Mouse (Mus musculus): ENCODE measurements around the gene Sun1. TPM values are rescaled to one million over a fixed set of nuclear protein-coding genes. Genes with fewer than 3 reads are reported as not detected.

Gene Sun1
- polyA plus RNA-seq, 1 experiment: 65.5 TPM

DNA sequence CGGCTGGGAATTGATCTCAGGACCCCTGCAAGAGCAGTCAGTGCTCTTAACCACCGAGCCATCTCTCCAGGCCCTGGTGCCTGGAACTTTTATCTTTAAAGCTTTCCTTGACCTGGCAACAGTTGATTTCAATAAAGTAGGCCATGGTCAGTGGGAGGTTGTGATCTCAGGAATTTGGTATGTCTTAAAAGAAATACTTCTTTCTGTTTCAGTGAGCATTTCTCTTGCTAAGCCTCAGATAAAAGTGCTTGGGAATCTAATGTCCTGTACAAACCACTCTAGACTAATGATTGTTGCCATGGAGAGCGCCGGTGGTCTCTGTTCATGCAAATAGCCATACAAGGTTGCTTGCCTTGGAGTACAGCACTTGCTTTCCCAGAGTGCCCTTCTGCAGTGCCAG, 57.4 kb downstream of the Sun1 start:
- TF ChIP-seq SRF (IDR thresholded peaks at IDR 0.05; ENCODE audit: control insufficient read depth, insufficient read length, low read depth) (no peak), MYOG (IDR thresholded peaks at IDR 0.05; ENCODE audit: control insufficient read depth in 1 of 3, insufficient read depth in 1 of 3, insufficient read length in 2 of 3, low read depth in 2 of 3) (no peak), E2F4 (IDR thresholded peaks at IDR 0.05; ENCODE audit: insufficient read depth) (no peak), MYOD1 (IDR thresholded peaks at IDR 0.05; ENCODE audit: control insufficient read depth in 1 of 3, insufficient read length in 2 of 3, low read depth in 2 of 3) (no peak), POLR2AphosphoS2 (IDR thresholded peaks at IDR 0.05; ENCODE audit: insufficient read length, low read depth) (no peak), TCF3 (IDR thresholded peaks at IDR 0.05; ENCODE audit: insufficient read length, low read depth) (no peak), USF1 (IDR thresholded peaks at IDR 0.05; ENCODE audit: low read depth) (no peak), REST (IDR thresholded peaks at IDR 0.05; ENCODE audit: insufficient read depth, insufficient read length) (no peak), TCF12 (IDR thresholded peaks at IDR 0.05; ENCODE audit: insufficient read depth, poor library complexity, severe bottlenecking) (no peak), CEBPB (IDR thresholded peaks at IDR 0.05; ENCODE audit: insufficient read depth, poor library complexity, severe bottlenecking) (no peak), POLR2A (IDR thresholded peaks at IDR 0.05; ENCODE audit: insufficient read length, low read depth) (no peak), MAX (IDR thresholded peaks at IDR 0.05; ENCODE audit: low read depth) (no peak)
- peaks cover 24% of the 10 kb centered on the region for H3K36me3 ChIP-seq (ENCODE audit: control insufficient read depth, insufficient read depth)
- no peak overlapping the region for H3K4me3 ChIP-seq
- no peaks in the 10 kb centered on the region for H3K27me3 ChIP-seq (ENCODE audit: control insufficient read depth, insufficient read depth, insufficient read length)
- H3ac ChIP-seq (ENCODE audit: control insufficient read depth, insufficient read length): no peak overlapping the region
- H3K79me2 ChIP-seq (ENCODE audit: control insufficient read depth, insufficient read depth): peaks cover 93% of the 10 kb centered on the region
- no peak overlapping the region for H3K4me2 ChIP-seq (ENCODE audit: low read depth)

DNA sequence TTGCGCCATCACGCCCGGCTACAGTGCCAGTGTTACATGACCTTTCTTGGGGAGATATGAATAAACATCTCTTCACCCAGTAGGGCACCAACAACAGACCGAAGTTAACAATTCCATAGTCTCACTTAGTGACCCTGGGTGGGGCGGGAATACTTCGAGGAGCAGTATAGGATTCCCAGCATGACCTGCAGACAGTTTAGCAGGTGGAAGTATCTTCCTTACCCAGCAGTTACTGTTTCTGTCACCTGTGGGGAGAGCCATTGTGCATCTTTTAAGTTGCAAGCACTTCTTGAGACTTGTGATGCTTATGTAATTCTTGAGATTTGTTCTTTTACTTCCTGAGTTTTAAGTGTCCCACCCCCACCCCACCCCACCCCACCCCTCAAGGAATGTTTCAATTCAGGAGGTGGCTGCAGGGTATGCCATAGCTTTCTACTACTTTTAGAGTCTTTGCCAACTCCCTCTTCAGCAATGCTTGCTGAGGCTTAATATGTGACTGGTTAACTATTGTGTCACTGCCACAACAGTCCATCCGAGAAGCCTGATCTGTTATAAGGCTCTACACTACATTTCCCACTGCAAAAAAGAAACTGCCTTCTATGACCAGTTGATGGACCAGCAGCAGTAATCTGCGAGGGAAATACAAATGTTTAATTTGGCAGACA, 58.1 kb downstream of the Sun1 start:
- TF ChIP-seq MYOD1 (IDR thresholded peaks at IDR 0.05; ENCODE audit: control insufficient read depth in 1 of 3, insufficient read length in 2 of 3, low read depth in 2 of 3) (no peak), POLR2A (IDR thresholded peaks at IDR 0.05; ENCODE audit: insufficient read length, low read depth) (no peak), POLR2AphosphoS2 (IDR thresholded peaks at IDR 0.05; ENCODE audit: insufficient read length, low read depth) (no peak), REST (IDR thresholded peaks at IDR 0.05; ENCODE audit: insufficient read depth, insufficient read length) (no peak), TCF12 (IDR thresholded peaks at IDR 0.05; ENCODE audit: insufficient read depth, poor library complexity, severe bottlenecking) (no peak), MAX (IDR thresholded peaks at IDR 0.05; ENCODE audit: low read depth) (no peak), SRF (IDR thresholded peaks at IDR 0.05; ENCODE audit: control insufficient read depth, insufficient read length, low read depth) (no peak), CEBPB (IDR thresholded peaks at IDR 0.05; ENCODE audit: insufficient read depth, poor library complexity, severe bottlenecking) (no peak), MYOG (IDR thresholded peaks at IDR 0.05; ENCODE audit: control insufficient read depth in 1 of 3, insufficient read depth in 1 of 3, insufficient read length in 2 of 3, low read depth in 2 of 3) (no peak), TCF3 (IDR thresholded peaks at IDR 0.05; ENCODE audit: insufficient read length, low read depth) (no peak)
- Histone ChIP-seq H3K27me3 (ENCODE audit: control insufficient read depth, insufficient read depth, insufficient read length) (no peaks in the 10 kb centered on the region), H3K79me2 (ENCODE audit: control insufficient read depth, insufficient read depth) (peaks cover 86% of the 10 kb centered on the region), H3K4me3 (no peak overlapping the region), H3ac (ENCODE audit: control insufficient read depth, insufficient read length) (no peak overlapping the region), H3K36me3 (ENCODE audit: control insufficient read depth, insufficient read depth) (peaks cover 28% of the 10 kb centered on the region), H3K4me2 (ENCODE audit: low read depth) (no peak overlapping the region)

DNA sequence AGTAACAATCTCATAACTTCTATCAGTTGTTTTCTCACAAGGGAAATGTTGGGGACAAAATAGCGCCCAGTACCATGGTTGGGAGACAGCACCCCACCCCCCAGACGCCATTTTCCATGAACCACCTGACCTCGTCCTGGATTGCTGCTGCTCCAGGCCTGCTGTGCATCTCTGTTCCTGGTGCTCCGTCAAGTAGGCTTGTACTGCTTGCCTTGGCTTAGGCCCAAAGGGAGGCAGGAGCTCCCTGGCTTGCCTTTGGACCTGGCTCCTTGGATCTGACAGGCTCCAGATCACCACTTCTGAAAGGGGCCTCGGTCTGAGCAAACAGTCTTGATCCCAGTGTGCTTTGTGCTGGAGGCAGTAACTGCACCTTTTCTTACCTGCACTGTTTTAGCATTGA, 59.4 kb downstream of the Sun1 start:
- H3K36me3 ChIP-seq (ENCODE audit: control insufficient read depth, insufficient read depth): peaks cover 36% of the 10 kb centered on the region

DNA sequence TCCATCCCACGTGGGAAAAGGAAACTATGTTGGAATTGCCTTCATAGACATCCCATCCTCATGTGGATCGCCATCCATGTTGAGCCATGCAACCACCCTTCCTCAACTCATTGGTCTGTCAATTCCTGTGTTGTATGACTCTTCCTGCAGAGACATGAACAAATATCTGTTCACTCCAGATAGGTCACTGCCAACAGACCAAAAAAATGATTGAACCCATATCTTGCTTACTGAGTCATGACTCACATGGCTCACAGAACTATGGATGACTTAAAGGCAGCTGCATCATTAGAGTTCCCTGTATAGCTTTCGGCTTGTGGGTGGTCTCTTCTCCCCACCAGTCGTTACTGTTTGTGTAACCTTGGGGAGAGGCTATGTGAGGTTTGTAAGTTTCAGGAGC, 61.0 kb downstream of the Sun1 start:
- peaks cover 36% of the 10 kb centered on the region for H3K36me3 ChIP-seq (ENCODE audit: control insufficient read depth, insufficient read depth)

More for the DNA sequence above, 59.4 kb downstream of the Sun1 start:
- no peak overlapping the region for H3ac ChIP-seq (ENCODE audit: control insufficient read depth, insufficient read length)
- no peak overlapping the region for H3K4me2 ChIP-seq (ENCODE audit: low read depth)
- no peaks in the 10 kb centered on the region for H3K27me3 ChIP-seq (ENCODE audit: control insufficient read depth, insufficient read depth, insufficient read length)
- H3K4me3 ChIP-seq: no peak overlapping the region
- peaks cover 73% of the 10 kb centered on the region for H3K79me2 ChIP-seq (ENCODE audit: control insufficient read depth, insufficient read depth)
- TF ChIP-seq TCF3 (IDR thresholded peaks at IDR 0.05; ENCODE audit: insufficient read length, low read depth) (no peak), POLR2AphosphoS2 (IDR thresholded peaks at IDR 0.05; ENCODE audit: insufficient read length, low read depth) (no peak), MYOG (IDR thresholded peaks at IDR 0.05; ENCODE audit: control insufficient read depth in 1 of 3, insufficient read depth in 1 of 3, insufficient read length in 2 of 3, low read depth in 2 of 3) (no peak), CEBPB (IDR thresholded peaks at IDR 0.05; ENCODE audit: insufficient read depth, poor library complexity, severe bottlenecking) (no peak), E2F4 (IDR thresholded peaks at IDR 0.05; ENCODE audit: insufficient read depth) (no peak), MAX (IDR thresholded peaks at IDR 0.05; ENCODE audit: low read depth) (no peak), USF1 (IDR thresholded peaks at IDR 0.05; ENCODE audit: low read depth) (no peak), SRF (IDR thresholded peaks at IDR 0.05; ENCODE audit: control insufficient read depth, insufficient read length, low read depth) (no peak), MYOD1 (IDR thresholded peaks at IDR 0.05; ENCODE audit: control insufficient read depth in 1 of 3, insufficient read length in 2 of 3, low read depth in 2 of 3) (no peak), REST (IDR thresholded peaks at IDR 0.05; ENCODE audit: insufficient read depth, insufficient read length) (no peak)

More for the DNA sequence above, 61.0 kb downstream of the Sun1 start:
- no peak overlapping the region for H3K4me2 ChIP-seq (ENCODE audit: low read depth)
- H3ac ChIP-seq (ENCODE audit: control insufficient read depth, insufficient read length): no peak overlapping the region
- no peak for TF ChIP-seq TCF3 (IDR thresholded peaks at IDR 0.05; ENCODE audit: insufficient read length, low read depth)
- no peak for TF ChIP-seq CEBPB (IDR thresholded peaks at IDR 0.05; ENCODE audit: insufficient read depth, poor library complexity, severe bottlenecking)
- TF ChIP-seq REST (IDR thresholded peaks at IDR 0.05; ENCODE audit: insufficient read depth, insufficient read length): no peak
- TF ChIP-seq SRF (IDR thresholded peaks at IDR 0.05; ENCODE audit: control insufficient read depth, insufficient read length, low read depth): no peak
- TF ChIP-seq MYOG (IDR thresholded peaks at IDR 0.05; ENCODE audit: control insufficient read depth in 1 of 3, insufficient read depth in 1 of 3, insufficient read length in 2 of 3, low read depth in 2 of 3): no peak
- no peak for TF ChIP-seq MYOD1 (IDR thresholded peaks at IDR 0.05; ENCODE audit: control insufficient read depth in 1 of 3, insufficient read length in 2 of 3, low read depth in 2 of 3)
- no peak for TF ChIP-seq POLR2AphosphoS2 (IDR thresholded peaks at IDR 0.05; ENCODE audit: insufficient read length, low read depth)
- TF ChIP-seq USF1 (IDR thresholded peaks at IDR 0.05; ENCODE audit: low read depth): no peak
- no peak for TF ChIP-seq POLR2A (IDR thresholded peaks at IDR 0.05; ENCODE audit: insufficient read length, low read depth)
- TF ChIP-seq E2F4 (IDR thresholded peaks at IDR 0.05; ENCODE audit: insufficient read depth): no peak
- TF ChIP-seq TCF12 (IDR thresholded peaks at IDR 0.05; ENCODE audit: insufficient read depth, poor library complexity, severe bottlenecking): no peak
- no peak for TF ChIP-seq MAX (IDR thresholded peaks at IDR 0.05; ENCODE audit: low read depth)
- H3K4me3 ChIP-seq: no peak overlapping the region
- H3K27me3 ChIP-seq (ENCODE audit: control insufficient read depth, insufficient read depth, insufficient read length): no peaks in the 10 kb centered on the region
- H3K79me2 ChIP-seq (ENCODE audit: control insufficient read depth, insufficient read depth): peaks cover 57% of the 10 kb centered on the region

All from myocyte (in vitro differentiated cells).